Comparison of ENCODE assay signal across 10 mouse cellular contexts in the genomic region with DNA sequence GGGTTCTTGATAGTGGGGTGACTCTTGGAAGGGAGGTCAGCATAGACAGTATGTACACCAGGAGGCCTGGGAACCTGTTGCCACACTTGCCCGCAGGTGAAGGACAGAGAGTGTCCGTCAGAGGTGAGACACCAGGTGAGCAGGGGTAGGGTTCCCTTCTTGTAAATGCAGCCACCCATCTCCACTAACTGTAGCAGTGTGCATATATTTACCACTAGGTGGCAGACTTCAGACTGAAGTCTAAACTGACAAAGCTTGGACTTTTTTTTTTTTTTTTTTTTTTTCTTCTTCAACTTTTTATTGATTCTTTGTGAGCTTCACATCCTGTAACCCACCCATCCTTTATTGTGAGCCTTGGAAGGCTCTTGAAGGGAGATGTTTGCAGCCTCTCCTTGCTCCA.
DNase-seq lines count a peak whose midpoint lies in the region; ATAC-seq and TF ChIP-seq lines count a peak whose summit lies in the region.
"Had no signal": no experiment of that assay in that cellular context is flagged by ENCODE, and none has a peak within 500 bp of the region (broad histone marks: within the 10 kb centered on the region; RNA-seq: fewer than 3 reads in every experiment).

No protein-coding gene starts in this region.

- H3K4me1 ChIP-seq in heart, postnatal 0 days (ENCODE audit: control insufficient read depth, insufficient read depth), result no peaks in the 10 kb centered on the region
- H3K4me1 ChIP-seq in midbrain, embryonic 15.5 days, result no peaks in the 10 kb centered on the region
- H3K4me1 ChIP-seq in midbrain, embryonic 16.5 days (ENCODE audit: control insufficient read depth, insufficient read depth, low read length), result no peaks in the 10 kb centered on the region
- no peaks in the 10 kb centered on the region for H3K4me1 ChIP-seq in small intestine, adult 2 months (ENCODE audit: control insufficient read depth, insufficient read depth, insufficient read length, low read length)
- H3K4me1 ChIP-seq in heart, embryonic 10.5 days, result no peaks in the 10 kb centered on the region

- no peak overlapping the region for H3K4me2 ChIP-seq in heart, postnatal 0 days (ENCODE audit: low read depth, low read length)
- no peak overlapping the region for H3K4me2 ChIP-seq in midbrain, embryonic 15.5 days
- no peak overlapping the region for H3K4me2 ChIP-seq in midbrain, embryonic 16.5 days (ENCODE audit: low read length)

- H3K9me3 ChIP-seq in heart, postnatal 0 days (replicated peaks; ENCODE audit: control insufficient read depth, low read length), result no peaks in the 10 kb centered on the region
- no peaks in the 10 kb centered on the region for H3K9me3 ChIP-seq in midbrain, embryonic 15.5 days
- H3K9me3 ChIP-seq in midbrain, embryonic 16.5 days (replicated peaks; ENCODE audit: control insufficient read depth, low read length, poor library complexity, severe bottlenecking), result no peaks in the 10 kb centered on the region
- no peaks in the 10 kb centered on the region for H3K9me3 ChIP-seq in heart, embryonic 10.5 days

- H3K9ac ChIP-seq in heart, postnatal 0 days (replicated peaks; ENCODE audit: low read depth, low read length), result no peak overlapping the region
- H3K9ac ChIP-seq in midbrain, embryonic 15.5 days, result no peak overlapping the region
- H3K9ac ChIP-seq in midbrain, embryonic 16.5 days (ENCODE audit: low read depth, low read length), result no peak overlapping the region

- ATAC-seq in heart, postnatal 0 days (ENCODE audit: insufficient read depth, low read depth), result no peak
- 0 out of 2 replicates have a peak, but pooled peaks have one; percentile 34 for ATAC-seq in midbrain, embryonic 15.5 days (replicated peaks)
- ATAC-seq in midbrain, embryonic 16.5 days, result no peak

- 47% methylated on average over 2 of the region's 2 CpGs for WGBS in heart, postnatal 0 days
- 57% methylated on average over 2 of the region's 2 CpGs for WGBS in midbrain, embryonic 15.5 days
- WGBS in midbrain, embryonic 16.5 days, result 72% methylated on average over 2 of the region's 2 CpGs
- WGBS in small intestine, adult 2 months, result 27% methylated on average over 2 of the region's 2 CpGs
- 53% methylated on average over 2 of the region's 2 CpGs for WGBS in heart, embryonic 10.5 days

- H3K36me3 ChIP-seq in heart, postnatal 0 days (replicated peaks; ENCODE audit: control insufficient read depth, insufficient read depth, low read length), result no peaks in the 10 kb centered on the region
- no peaks in the 10 kb centered on the region for H3K36me3 ChIP-seq in midbrain, embryonic 15.5 days (replicated peaks)
- H3K36me3 ChIP-seq in midbrain, embryonic 16.5 days (ENCODE audit: control insufficient read depth, insufficient read depth, low read length), result no peaks in the 10 kb centered on the region
- no peaks in the 10 kb centered on the region for H3K36me3 ChIP-seq in small intestine, adult 2 months (ENCODE audit: control insufficient read depth, insufficient read depth, low read length)
- H3K36me3 ChIP-seq in heart, embryonic 10.5 days, result no peaks in the 10 kb centered on the region

- H3K27me3 ChIP-seq in heart, postnatal 0 days (ENCODE audit: control insufficient read depth, insufficient read depth, low read length), result peaks cover 4% of the 10 kb centered on the region; the same call in 1 of the 2 replicates
- H3K27me3 ChIP-seq in midbrain, embryonic 15.5 days (replicated peaks), result no peaks in the 10 kb centered on the region
- H3K27me3 ChIP-seq in midbrain, embryonic 16.5 days (ENCODE audit: control insufficient read depth, insufficient read depth, low read depth, low read length), result no peaks in the 10 kb centered on the region
- no peaks in the 10 kb centered on the region for H3K27me3 ChIP-seq in small intestine, adult 2 months (ENCODE audit: control insufficient read depth, insufficient read depth, low read length)
- peaks cover 3% of the 10 kb centered on the region; the same call in 1 of the 2 replicates for H3K27me3 ChIP-seq in heart, embryonic 10.5 days (ENCODE audit: insufficient read depth, poor library complexity, severe bottlenecking)

- no peak for TF ChIP-seq EP300 in heart, postnatal 0 days (IDR thresholded peaks at IDR 0.05; ENCODE audit: low read depth)

- no peak overlapping the region for H3K4me3 ChIP-seq in heart, postnatal 0 days (ENCODE audit: low read depth, low read length)
- H3K4me3 ChIP-seq in midbrain, embryonic 15.5 days, result no peak overlapping the region
- no peak overlapping the region for H3K4me3 ChIP-seq in midbrain, embryonic 16.5 days (ENCODE audit: low read depth, low read length)
- no peak overlapping the region for H3K4me3 ChIP-seq in small intestine, adult 2 months (ENCODE audit: low read depth, low read length)
- H3K4me3 ChIP-seq in heart, embryonic 10.5 days, result no peak overlapping the region

- no peak for TF ChIP-seq POLR2A in small intestine, adult 2 months (IDR thresholded peaks at IDR 0.05; ENCODE audit: low read depth, low read length)

- peak; percentile 54 for DNase-seq in heart, postnatal 0 days (ENCODE audit: low spot score)
- DNase-seq in heart, postnatal 4 days, result no peak
- peak; percentile 68 for DNase-seq in embryo, embryonic 11 days
- DNase-seq in heart, embryonic 10.5 days (ENCODE audit: low spot score), result no peak
- DNase-seq in cerebellum, postnatal 36 days, result no peak
- DNase-seq: cerebellum, postnatal 25 days; spleen, adult 18-20 months had no signal

- TF ChIP-seq CTCF in heart, postnatal 0 days (IDR thresholded peaks at IDR 0.05; ENCODE audit: low read depth), result peak; percentile 55
- TF ChIP-seq CTCF in small intestine, adult 2 months (IDR thresholded peaks at IDR 0.05; ENCODE audit: extremely low read depth, insufficient read length, insufficient replicate concordance, low read depth, low read length), result peak; percentile 23; the same call in 1 of the 2 replicates

- no peak overlapping the region for H3K27ac ChIP-seq in heart, postnatal 0 days (ENCODE audit: low read depth)
- no peak overlapping the region for H3K27ac ChIP-seq in midbrain, embryonic 15.5 days
- H3K27ac ChIP-seq in midbrain, embryonic 16.5 days (ENCODE audit: low read length), result no peak overlapping the region
- no peak overlapping the region for H3K27ac ChIP-seq in small intestine, adult 2 months (ENCODE audit: insufficient read depth, low read depth, low read length)
- H3K27ac ChIP-seq in heart, embryonic 10.5 days, result no peak overlapping the region

Comparison
In these comparisons a context has a peak if more than half of its experiments do, and no peak if none do; other contexts are left out.
1. DNase-seq: peak in heart, postnatal 0 days (single experiment) and embryo, embryonic 11 days (single experiment); none in heart, postnatal 4 days (single experiment), heart, embryonic 10.5 days (single experiment) and cerebellum, postnatal 36 days (0 of 2).